Mouse (Mus musculus) lung, embryonic 15.5 days (tissue): ENCODE measurements around the gene Retreg1. TPM values are rescaled to one million over a fixed set of nuclear protein-coding genes. Genes with fewer than 3 reads are reported as not detected.
A peak's percentile ranks its signal among the peaks of the same experiment; 100 is the strongest.
"Not testable (repeated sequence)": the region's sequence is repeated elsewhere in the genome, so short reads cannot be mapped to it uniquely, and the experiment has no call there.

Experiments
- ATAC-seq: fragments of 200-750 bp; cut with Nextera tagmentation; 2 replicates; pipeline ENCODE4 v1.8.0; 2017; ENCODE audit warnings: moderate number of reproducible peaks, borderline replicate concordance; ENCODE audit not compliant: low FRiP score, low TSS enrichment; ENCODE audit errors: extremely low read depth
- H3K27ac ChIP-seq: fragments of 300-500 bp; sonication (generic); 2 replicates; pipeline ENCODE4 v1.5.1; 2015; ENCODE audit warnings: moderate library complexity, mild to moderate bottlenecking, inconsistent platforms
- H3K27me3 ChIP-seq: fragments of 300-500 bp; sonication (generic); 2 replicates; pipeline ENCODE4 v1.6.1; 2015; ENCODE audit warnings: inconsistent platforms
- H3K36me3 ChIP-seq: fragments of 300-500 bp; sonication (generic); 2 replicates; pipeline ENCODE4 v1.6.1; 2015; ENCODE audit warnings: inconsistent platforms
- H3K4me1 ChIP-seq: fragments of 300-500 bp; sonication (generic); 2 replicates; pipeline ENCODE4 v1.6.1; 2015; ENCODE audit warnings: inconsistent platforms
- H3K4me2 ChIP-seq: fragments of 300-500 bp; sonication (generic); 2 replicates; pipeline ENCODE4 v1.6.1; 2015; ENCODE audit warnings: inconsistent platforms, mild to moderate bottlenecking, moderate library complexity
- H3K4me3 ChIP-seq: fragments of 300-500 bp; sonication (generic); 2 replicates; pipeline ENCODE4 v1.5.1; 2015; ENCODE audit warnings: mild to moderate bottlenecking, inconsistent platforms
- H3K9ac ChIP-seq: fragments of 300-500 bp; sonication (generic); 2 replicates; pipeline ENCODE4 v1.6.1; 2015; ENCODE audit warnings: inconsistent platforms
- H3K9me3 ChIP-seq: fragments of 300-500 bp; sonication (generic); 2 replicates; pipeline ENCODE4 v1.6.1; 2016; ENCODE audit warnings: inconsistent platforms
- WGBS: fragments of 180-500 bp; shearing (Covaris S2); methylation state at CpG from one replicate; pipeline ENCODE4 v1.1.7; 2015; 5-methylcytosine and 5-hydroxymethylcytosine counted together
- polyA plus RNA-seq: library from polyadenylated mRNA; unstranded; fragments of >200 nt; fragmentation: Nextera tagmentation; extraction: Ambion mirVana; gene quantifications from 2 replicates; pipeline ENCODE4 v1.2.1, GENCODE M21; 2015

The Retreg1 gene
- polyA plus RNA-seq, 1 experiment from 2014 or later = 8.0 TPM

DNA sequence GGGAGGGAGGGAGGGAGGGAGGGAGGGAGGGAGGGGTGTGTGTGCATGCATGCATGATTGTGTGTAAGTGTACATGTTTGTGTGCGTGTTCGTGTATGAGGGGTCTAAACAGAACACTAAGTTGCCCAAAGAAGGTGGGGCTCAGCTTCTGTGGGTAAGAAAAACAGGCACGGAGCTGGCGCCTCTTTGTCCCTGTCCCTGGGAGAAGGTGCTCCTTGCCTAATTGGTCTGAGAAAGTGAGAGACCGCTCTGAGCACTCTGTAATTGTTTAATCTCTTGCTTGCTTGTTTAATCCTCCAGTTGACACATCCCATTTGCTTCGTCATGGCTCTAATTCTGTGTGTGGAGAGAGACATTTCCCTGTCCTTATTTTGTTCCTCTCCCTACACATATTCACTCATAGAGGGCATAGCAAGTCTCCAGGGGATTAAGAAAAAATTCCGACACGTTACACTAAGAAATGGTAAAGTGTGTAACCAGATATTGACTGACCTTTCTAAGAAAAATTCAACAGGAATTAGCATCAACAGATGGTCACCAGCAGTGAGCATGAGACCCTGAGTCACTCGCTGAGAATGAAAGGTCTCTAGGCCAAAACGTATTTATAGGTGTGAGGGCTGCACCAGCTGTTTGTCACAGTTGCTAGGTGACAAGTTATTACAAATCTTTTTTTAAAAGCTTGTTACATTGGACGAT, 113.6 kb downstream of the Retreg1 start:
- H3K9me3 ChIP-seq = no peaks in the 10 kb centered on the region
- ATAC-seq = no peak
- H3K36me3 ChIP-seq = no peaks in the 10 kb centered on the region
- no peaks in the 10 kb centered on the region for H3K27me3 ChIP-seq
- no peak overlapping the region for H3K4me3 ChIP-seq
- H3K9ac ChIP-seq = no peak overlapping the region
- no peak overlapping the region for H3K4me2 ChIP-seq
- no peak overlapping the region for H3K27ac ChIP-seq
- H3K4me1 ChIP-seq = no peaks in the 10 kb centered on the region
- WGBS = 57% methylated on average over 11 of the region's 11 CpGs

DNA sequence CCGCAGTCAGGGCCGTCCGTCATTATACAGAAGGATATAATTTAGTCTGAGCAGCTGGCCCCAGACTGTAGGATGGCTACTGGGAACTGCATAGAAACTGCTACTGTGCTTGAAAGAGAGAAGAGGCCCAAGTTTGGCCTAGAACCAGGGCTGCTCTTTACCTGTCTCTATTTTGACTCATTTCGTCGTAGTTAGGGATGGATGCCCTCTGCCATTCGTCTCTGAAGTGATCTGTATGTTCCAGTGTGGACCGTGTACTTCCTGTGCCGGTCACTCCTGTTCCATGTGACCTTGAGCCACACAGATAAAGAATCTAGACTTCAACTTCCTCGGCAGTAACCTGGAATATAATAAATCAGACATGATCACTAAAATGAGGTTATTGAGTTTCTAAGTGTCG, 114.7 kb downstream of the Retreg1 start:
- H3K27me3 ChIP-seq = no peaks in the 10 kb centered on the region
- 73% methylated on average over 10 of the region's 10 CpGs for WGBS
- H3K4me2 ChIP-seq = no peak overlapping the region
- H3K36me3 ChIP-seq = no peaks in the 10 kb centered on the region
- H3K9ac ChIP-seq = no peak overlapping the region
- H3K4me1 ChIP-seq = no peaks in the 10 kb centered on the region
- no peak overlapping the region for H3K27ac ChIP-seq
- no peak overlapping the region for H3K4me3 ChIP-seq
- ATAC-seq = no peak
- H3K9me3 ChIP-seq = no peaks in the 10 kb centered on the region

DNA sequence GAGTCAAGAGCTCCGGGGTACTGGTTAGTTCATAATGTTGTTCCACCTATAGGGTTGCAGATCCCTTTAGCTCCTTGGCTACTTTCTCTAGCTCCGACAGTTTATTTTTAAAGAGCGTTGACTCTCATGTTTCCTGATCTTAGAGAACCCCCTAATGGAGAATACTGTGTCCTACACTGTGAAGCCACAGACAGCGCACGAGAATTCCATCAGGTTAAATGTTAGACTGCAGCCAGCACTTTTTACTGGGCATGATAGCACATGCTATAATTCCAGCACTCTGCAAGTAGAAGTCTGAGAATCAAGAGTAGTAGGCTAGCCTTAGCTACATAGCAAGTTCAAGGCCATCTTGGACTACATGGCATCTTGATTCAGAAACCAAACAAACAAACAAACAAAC, 116.4 kb downstream of the Retreg1 start:
- WGBS = 13% methylated on average over 5 of the region's 5 CpGs
- Histone ChIP-seq H3K4me3 (no peak overlapping the region), H3K27me3 (no peaks in the 10 kb centered on the region), H3K27ac (no peak overlapping the region), H3K4me1 (no peaks in the 10 kb centered on the region), H3K9me3 (no peaks in the 10 kb centered on the region), H3K9ac (no peak overlapping the region), H3K4me2 (no peak overlapping the region), H3K36me3 (no peaks in the 10 kb centered on the region)
- peak; percentile 81; the same call in 1 of the 2 replicates for ATAC-seq

DNA sequence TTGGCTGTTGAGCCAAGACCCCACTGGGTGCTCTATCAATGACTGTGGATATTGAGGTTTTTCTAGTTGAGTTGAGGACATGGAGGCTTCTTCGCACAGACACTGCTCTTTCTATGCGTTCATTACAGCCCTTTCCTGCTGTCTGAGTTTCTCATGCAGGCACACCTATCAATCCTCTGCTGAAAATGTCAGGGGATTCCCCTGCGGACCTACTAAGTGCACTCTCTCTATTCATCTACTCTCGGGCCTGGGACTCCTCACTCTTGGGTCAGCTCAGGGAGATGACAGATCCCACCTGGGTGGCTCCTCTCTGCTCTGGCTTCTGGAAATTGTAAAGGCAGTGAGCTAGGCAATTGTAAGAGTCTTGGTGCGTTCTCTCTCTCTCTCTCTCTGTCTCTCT, 117.3 kb downstream of the Retreg1 start:
- 87% methylated on average over 5 of the region's 5 CpGs for WGBS
- H3K27me3 ChIP-seq = no peaks in the 10 kb centered on the region
- no peaks in the 10 kb centered on the region for H3K9me3 ChIP-seq
- H3K4me2 ChIP-seq = no peak overlapping the region
- no peaks in the 10 kb centered on the region for H3K4me1 ChIP-seq
- ATAC-seq = no peak
- no peak overlapping the region for H3K4me3 ChIP-seq
- no peaks in the 10 kb centered on the region for H3K36me3 ChIP-seq
- no peak overlapping the region for H3K27ac ChIP-seq
- no peak overlapping the region for H3K9ac ChIP-seq

DNA sequence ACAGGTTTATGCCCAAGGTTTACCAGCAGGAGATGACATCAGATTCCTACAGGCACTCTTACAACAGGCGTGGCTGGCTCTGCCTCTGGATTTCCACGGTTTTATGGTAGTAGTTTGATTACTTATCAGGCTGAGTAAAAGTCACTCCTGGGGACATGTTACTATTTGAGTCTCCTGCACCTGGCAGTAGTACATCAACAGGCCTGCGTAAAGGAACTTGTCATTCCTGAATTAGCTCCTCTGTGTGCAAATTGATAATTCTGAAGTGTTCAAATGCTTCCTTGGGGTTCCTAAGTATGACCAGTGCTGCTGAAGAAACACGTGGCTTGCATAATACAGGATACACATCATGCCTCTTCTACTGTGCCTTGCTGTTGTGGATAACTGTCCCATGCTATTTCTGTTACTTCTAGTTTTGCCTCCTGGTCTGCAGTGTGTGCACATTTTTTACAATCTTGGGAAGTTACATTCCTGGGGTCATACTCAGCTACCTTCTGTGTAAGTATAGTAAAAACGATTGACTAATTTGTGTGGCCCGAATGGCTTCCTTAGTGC, 123.3 kb downstream of the Retreg1 start:
- Histone ChIP-seq H3K27ac (no peak overlapping the region), H3K9me3 (no peaks in the 10 kb centered on the region), H3K4me1 (no peaks in the 10 kb centered on the region), H3K27me3 (no peaks in the 10 kb centered on the region), H3K4me3 (no peak overlapping the region), H3K9ac (no peak overlapping the region), H3K36me3 (no peaks in the 10 kb centered on the region), H3K4me2 (no peak overlapping the region)
- 60% methylated on average over 6 of the region's 6 CpGs for WGBS
- ATAC-seq = no peak

DNA sequence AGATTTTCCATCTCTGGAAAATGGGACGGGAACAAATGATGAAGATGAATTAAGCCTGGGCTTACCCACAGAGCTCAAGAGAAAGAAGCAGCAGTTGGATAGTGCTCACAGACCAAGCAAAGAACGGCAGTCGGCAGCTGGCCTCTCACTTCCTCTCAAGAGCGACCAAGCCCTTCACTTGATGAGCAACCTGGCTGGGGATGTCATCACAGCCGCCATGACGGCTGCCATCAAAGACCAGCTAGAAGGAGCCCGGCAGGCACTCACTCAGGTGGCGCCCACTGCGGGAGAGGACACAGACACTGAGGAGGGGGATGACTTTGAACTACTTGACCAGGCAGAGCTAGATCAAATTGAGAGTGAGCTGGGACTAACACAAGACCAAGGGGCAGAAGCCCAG, 128.6 kb downstream of the Retreg1 start:
- no peaks in the 10 kb centered on the region for H3K9me3 ChIP-seq
- no peaks in the 10 kb centered on the region for H3K27me3 ChIP-seq
- H3K9ac ChIP-seq = no peak overlapping the region
- no peak for ATAC-seq
- H3K4me2 ChIP-seq = no peak overlapping the region
- no peak overlapping the region for H3K4me3 ChIP-seq
- WGBS = 80% methylated on average over 9 of the region's 9 CpGs
- no peaks in the 10 kb centered on the region for H3K36me3 ChIP-seq
- H3K4me1 ChIP-seq = no peaks in the 10 kb centered on the region
- H3K27ac ChIP-seq = no peak overlapping the region

DNA sequence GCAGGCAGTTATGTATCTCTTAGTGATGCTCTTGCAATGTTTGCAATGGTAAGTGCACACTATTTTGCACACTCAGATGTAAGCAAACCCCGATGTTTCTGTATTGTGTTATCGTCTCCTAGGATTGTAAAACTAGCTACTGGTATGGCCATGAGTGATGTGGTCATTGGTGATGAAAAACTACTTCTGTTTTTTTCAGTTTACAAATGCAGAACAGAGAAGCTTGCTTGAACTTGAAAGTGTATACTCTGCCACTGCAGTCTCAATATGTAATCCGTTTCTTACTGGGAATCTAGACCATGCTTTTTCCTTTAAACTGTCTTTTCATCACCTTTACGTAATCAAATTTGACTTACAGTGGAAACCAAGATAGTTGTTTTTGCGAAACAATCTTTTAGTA, 129.8 kb downstream of the Retreg1 start:
- Histone ChIP-seq H3K4me3 (no peak overlapping the region), H3K4me1 (no peaks in the 10 kb centered on the region), H3K4me2 (no peak overlapping the region), H3K9ac (no peak overlapping the region), H3K27me3 (no peaks in the 10 kb centered on the region), H3K36me3 (no peaks in the 10 kb centered on the region), H3K27ac (no peak overlapping the region), H3K9me3 (no peaks in the 10 kb centered on the region)
- WGBS = 79% methylated on average over 5 of the region's 5 CpGs
- ATAC-seq = no peak

DNA sequence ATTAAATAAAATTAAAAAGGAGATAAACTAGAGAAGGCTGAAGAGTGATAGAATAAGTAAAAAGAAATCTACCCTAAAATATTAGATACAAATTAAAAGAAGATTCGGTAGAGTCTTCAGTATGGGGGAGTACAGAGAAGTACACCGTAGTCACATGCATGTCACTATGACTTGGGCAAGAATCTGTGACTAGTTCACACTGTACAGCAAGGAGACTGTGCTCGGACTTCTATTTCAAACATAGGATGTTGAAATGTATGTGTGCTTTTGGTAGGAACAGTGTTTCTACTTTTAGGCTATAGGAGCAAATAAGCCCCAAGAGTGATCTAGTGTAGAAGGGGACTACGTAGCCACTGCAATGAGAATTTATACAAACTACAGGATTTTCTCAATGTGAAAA, 131.4 kb downstream of the Retreg1 start:
- Histone ChIP-seq H3K27me3 (no peaks in the 10 kb centered on the region), H3K4me2 (no peak overlapping the region), H3K27ac (no peak overlapping the region), H3K9me3 (no peaks in the 10 kb centered on the region), H3K4me1 (no peaks in the 10 kb centered on the region), H3K9ac (no peak overlapping the region), H3K4me3 (no peak overlapping the region), H3K36me3 (no peaks in the 10 kb centered on the region)
- ATAC-seq = no peak
- WGBS = 88% methylated on average over 4 of the region's 4 CpGs

DNA sequence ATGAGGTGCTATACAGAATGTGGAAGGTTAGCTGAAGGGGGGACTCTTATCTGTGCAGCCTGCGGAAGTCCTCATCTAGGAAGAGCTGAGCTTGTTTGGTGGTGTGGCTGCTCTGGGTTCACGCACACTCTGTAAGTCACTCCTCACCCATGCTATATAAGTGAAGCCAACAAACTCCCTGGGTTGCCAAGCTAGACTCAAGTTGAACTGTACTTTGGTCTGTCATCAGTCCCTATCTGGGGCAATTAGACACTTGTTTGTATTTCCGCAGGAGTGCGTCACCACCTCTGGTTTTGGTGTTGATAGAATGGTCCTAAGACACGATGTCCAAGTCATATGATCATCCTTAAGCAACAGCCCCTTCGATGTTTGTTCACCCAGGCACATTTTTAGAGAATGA, 132.8 kb downstream of the Retreg1 start:
- Histone ChIP-seq H3K4me1 (no peaks in the 10 kb centered on the region), H3K9me3 (no peaks in the 10 kb centered on the region), H3K27me3 (no peaks in the 10 kb centered on the region), H3K36me3 (no peaks in the 10 kb centered on the region), H3K27ac (no peak overlapping the region), H3K9ac (no peak overlapping the region), H3K4me2 (no peak overlapping the region), H3K4me3 (no peak overlapping the region)
- 76% methylated on average over 6 of the region's 6 CpGs for WGBS
- no peak for ATAC-seq

DNA sequence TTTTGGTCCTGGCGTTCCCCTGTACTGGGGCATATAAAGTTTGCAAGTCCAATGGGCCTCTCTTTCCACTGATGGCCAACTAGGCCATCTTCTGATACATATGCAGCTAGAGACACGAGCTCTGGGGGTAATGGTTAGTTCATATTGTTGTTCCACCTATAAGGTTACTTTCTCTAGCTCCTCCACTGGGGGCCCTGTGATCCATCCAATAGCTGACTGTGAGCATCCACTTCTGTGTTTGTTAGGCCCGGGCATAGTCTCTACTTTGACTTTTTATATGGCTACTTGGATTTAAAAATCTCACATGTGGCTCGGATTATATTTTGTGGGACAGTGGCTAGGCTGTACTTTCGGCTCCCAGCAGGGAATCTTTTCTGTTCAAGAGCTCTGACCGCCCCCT, 140.6 kb downstream of the Retreg1 start:
- 15% methylated on average over 6 of the region's 6 CpGs for WGBS
- Histone ChIP-seq H3K4me3 (peak overlapping the region; percentile 97), H3K4me2 (peak overlapping the region; percentile 82), H3K9ac (peak overlapping the region; percentile 68), H3K36me3 (peaks cover 11% of the 10 kb centered on the region), H3K4me1 (peaks cover 15% of the 10 kb centered on the region), H3K27ac (peak overlapping the region; percentile 84)
- H3K9me3 ChIP-seq, ATAC-seq, H3K27me3 ChIP-seq: not testable (repeated sequence)

DNA sequence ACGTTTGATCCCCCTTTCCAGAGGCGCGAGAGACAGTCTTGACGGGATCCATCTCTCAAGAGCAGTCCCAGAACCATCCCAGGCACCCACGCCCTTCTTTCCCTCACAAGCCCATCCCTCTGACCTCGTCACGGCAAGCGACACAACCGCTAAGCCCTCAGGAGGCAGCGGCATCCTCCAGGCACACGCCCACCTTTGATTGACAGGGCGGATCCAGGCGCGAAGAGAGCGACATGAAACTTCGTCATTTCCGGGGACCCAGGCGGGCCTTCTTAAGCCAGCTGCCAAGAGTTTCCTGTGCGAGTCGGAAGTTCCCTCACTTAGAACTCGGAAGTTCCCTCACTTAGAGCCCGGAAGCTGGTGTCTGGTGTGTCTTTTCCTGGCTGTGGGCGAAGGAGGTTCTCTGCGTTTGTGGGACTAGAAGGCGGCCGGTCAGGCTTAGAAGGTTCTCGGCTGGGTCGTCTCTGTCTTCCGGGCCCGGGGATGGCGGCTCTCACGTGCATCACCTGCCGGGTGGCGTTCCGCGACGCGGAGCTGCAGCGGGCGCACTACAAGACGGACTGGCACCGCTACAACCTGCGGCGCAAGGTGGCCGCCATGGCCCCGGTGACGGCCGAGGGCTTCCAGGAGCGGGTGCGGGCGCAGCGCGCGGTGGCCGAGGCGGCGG, 141.2 kb downstream of the Retreg1 start, which contains the start of gene Zfp622:
Gene Zfp622 (plus strand): TSS at position 300 of the 667 bp plus-strand sequence.
- Histone ChIP-seq H3K36me3 (peaks cover 15% of the 10 kb centered on the region), H3K9me3 (no peaks in the 10 kb centered on the region), H3K9ac (peak within 1 kb of the TSS; percentile 91), H3K27ac (peak within 1 kb of the TSS; percentile 90), H3K4me2 (peak within 1 kb of the TSS; percentile 82), H3K27me3 (no peaks in the 10 kb centered on the region), H3K4me1 (peaks cover 15% of the 10 kb centered on the region), H3K4me3 (peak within 1 kb of the TSS; percentile 97)
- WGBS = under 1% methylated on average over 57 of the region's 57 CpGs
- peak; percentile 97 for ATAC-seq
